Mouse (Mus musculus): ENCODE results near the gene Coil.

DNA sequence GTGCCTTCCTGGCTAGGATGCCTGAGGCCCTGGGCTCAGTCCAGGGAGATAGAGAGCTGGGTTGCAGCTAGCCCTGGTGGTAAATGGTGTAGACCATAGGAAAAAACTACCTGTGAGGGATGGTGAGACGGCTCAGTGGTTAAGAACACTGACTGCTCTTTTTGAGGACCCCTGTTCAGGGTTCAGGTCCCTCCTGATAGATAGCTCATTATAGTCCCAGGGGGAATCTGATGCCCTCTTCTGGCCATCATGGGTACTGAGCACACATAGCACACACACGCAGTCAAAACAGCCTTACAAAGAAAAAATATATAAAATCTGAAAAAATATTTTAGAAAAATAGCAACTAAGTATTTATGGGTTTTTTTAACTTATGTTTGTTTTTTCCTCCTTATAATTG lies 6.3 kb downstream of the Coil start:
- TF ChIP-seq GATA1 (IDR thresholded peaks at IDR 0.05; ENCODE audit: low read length) (no peak), TAL1 (IDR thresholded peaks at IDR 0.05; ENCODE audit: low read length) (no peak)

All from erythroblast, embryonic 14.5 days (primary cell).